Mouse (Mus musculus) gastrocnemius, postnatal 4 days (tissue): ENCODE measurements around the gene Atxn2. TPM values are rescaled to one million over a fixed set of nuclear protein-coding genes. Genes with fewer than 3 reads are reported as not detected.
"Not testable (repeated sequence)": the region's sequence is repeated elsewhere in the genome, so short reads cannot be mapped to it uniquely, and the experiment has no call there.

Source experiments
- DNase-seq, 2 experiments: peaks; one replicate each; pipeline ENCODE4 v3.0.0; 2021 to 2022; ENCODE audit warnings: low spot score in 2 of 2, mixed read lengths in 2 of 2
- long read RNA-seq, 2 experiments: library from polyadenylated mRNA; stranded (forward); transcript quantifications; one replicate each; pipeline ENCODE4 v2.0.0; 2021
- total RNA-seq, 2 experiments: library from RNA; stranded (reverse); gene quantifications; 2 replicates each; pipeline ENCODE4 v1.2.3; 2021

The Atxn2 gene
- total RNA-seq: 100 to 1,000 TPM; 143 to 152 TPM
- long read RNA-seq, experiment 1, partial matches to known transcripts: 3 of 39 reads
- long read RNA-seq, experiment 1, other reads (novel, unspliced or antisense): 36 of 39 reads
- long read RNA-seq, experiment 2, partial matches to known transcripts: 6 of 50 reads
- long read RNA-seq, experiment 2, other reads (novel, unspliced or antisense): 43 of 50 reads

GRCm38 (mm10) chr5:121711174-121711927 lies at the start of gene Atxn2:
Gene Atxn2, plus strand, starts transcription at chr5:121711337.
- DNase-seq: peak; percentile 82 to 87

- DNase-seq: no peak
Observed at GRCm38 (mm10) chr5:121661494-121661893, 49.6 kb upstream of the Atxn2 start.

- DNase-seq: no peak
Observed at GRCm38 (mm10) chr5:121663456-121663855, 47.7 kb upstream of the Atxn2 start.

- DNase-seq: no peak
Observed at GRCm38 (mm10) chr5:121664078-121664477, 47.1 kb upstream of the Atxn2 start.

GRCm38 (mm10) chr5:121664971-121665370 lies 46.2 kb upstream of the Atxn2 start:
- DNase-seq: no peak

- no peak for DNase-seq
Observed at GRCm38 (mm10) chr5:121667067-121667466, 44.1 kb upstream of the Atxn2 start.

GRCm38 (mm10) chr5:121668411-121668810 lies 42.7 kb upstream of the Atxn2 start:
- no peak for DNase-seq

- DNase-seq: no peak
Observed at GRCm38 (mm10) chr5:121670412-121670811, 40.7 kb upstream of the Atxn2 start.

- no peak for DNase-seq
Observed at GRCm38 (mm10) chr5:121682250-121682649, 28.9 kb upstream of the Atxn2 start.

GRCm38 (mm10) chr5:121685495-121685894 lies 25.6 kb upstream of the Atxn2 start:
- DNase-seq: no peak

- no peak for DNase-seq
Observed at GRCm38 (mm10) chr5:121686113-121686898, 24.8 kb upstream of the Atxn2 start.

GRCm38 (mm10) chr5:121690482-121691211 lies 20.5 kb upstream of the Atxn2 start:
- peak in 1 of 2 experiments; percentile 54 for DNase-seq

- not testable (repeated sequence) for DNase-seq
Observed at GRCm38 (mm10) chr5:121691436-121691835, 19.7 kb upstream of the Atxn2 start.

- no peak for DNase-seq
Observed at GRCm38 (mm10) chr5:121692897-121693296, 18.2 kb upstream of the Atxn2 start.

- DNase-seq: no peak
Observed at GRCm38 (mm10) chr5:121696761-121697160, 14.4 kb upstream of the Atxn2 start.

GRCm38 (mm10) chr5:121699891-121700290 lies 11.2 kb upstream of the Atxn2 start:
- no peak for DNase-seq

GRCm38 (mm10) chr5:121700496-121700895 lies 10.6 kb upstream of the Atxn2 start:
- no peak for DNase-seq

GRCm38 (mm10) chr5:121701111-121701769 lies 9.9 kb upstream of the Atxn2 start:
- DNase-seq: no peak

GRCm38 (mm10) chr5:121703341-121703740 lies 7.8 kb upstream of the Atxn2 start:
- no peak for DNase-seq

- DNase-seq: no peak
Observed at GRCm38 (mm10) chr5:121704512-121705248, 6.5 kb upstream of the Atxn2 start.
